Mouse (Mus musculus): ENCODE data around the gene Rgs6.

Gene Rgs6

DNA sequence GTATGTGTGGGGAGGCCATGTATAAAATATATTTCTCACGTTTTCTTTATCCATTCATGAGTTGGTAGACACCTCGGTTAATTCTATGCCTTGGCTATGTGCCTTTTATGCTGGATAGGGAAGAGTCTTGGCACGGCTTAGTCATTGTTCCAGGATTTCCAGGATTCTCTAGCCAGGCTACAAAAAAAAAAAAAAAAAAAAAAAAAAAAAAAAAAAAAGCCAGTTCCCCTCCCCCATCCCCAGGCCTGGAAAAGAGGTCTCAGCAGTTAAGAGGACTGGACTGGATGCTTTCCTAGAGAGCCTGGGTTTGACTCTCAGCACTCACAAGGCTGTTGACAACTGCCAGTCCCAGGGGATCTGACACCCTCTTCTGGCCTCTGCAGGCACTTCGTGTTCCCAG, 543.3 kb downstream of the Rgs6 start:
- no peak for DNase-seq (ENCODE audit: low spot score)

GRCm38 (mm10) chr12:83133827-83134226, 545.7 kb downstream of the Rgs6 start:
- no peak for DNase-seq (ENCODE audit: low spot score)

- no peak for DNase-seq (ENCODE audit: low spot score)
Observed at GRCm38 (mm10) chr12:83136031-83136430, 547.9 kb downstream of the Rgs6 start.

- DNase-seq (ENCODE audit: low spot score), result no peak
Observed at GRCm38 (mm10) chr12:83136460-83136859, 548.4 kb downstream of the Rgs6 start.

- DNase-seq (ENCODE audit: low spot score), result no peak
Observed at GRCm38 (mm10) chr12:83137001-83137400, 548.9 kb downstream of the Rgs6 start.

GRCm38 (mm10) chr12:83141164-83141563, 553.1 kb downstream of the Rgs6 start:
- DNase-seq (ENCODE audit: low spot score), result no peak

DNA sequence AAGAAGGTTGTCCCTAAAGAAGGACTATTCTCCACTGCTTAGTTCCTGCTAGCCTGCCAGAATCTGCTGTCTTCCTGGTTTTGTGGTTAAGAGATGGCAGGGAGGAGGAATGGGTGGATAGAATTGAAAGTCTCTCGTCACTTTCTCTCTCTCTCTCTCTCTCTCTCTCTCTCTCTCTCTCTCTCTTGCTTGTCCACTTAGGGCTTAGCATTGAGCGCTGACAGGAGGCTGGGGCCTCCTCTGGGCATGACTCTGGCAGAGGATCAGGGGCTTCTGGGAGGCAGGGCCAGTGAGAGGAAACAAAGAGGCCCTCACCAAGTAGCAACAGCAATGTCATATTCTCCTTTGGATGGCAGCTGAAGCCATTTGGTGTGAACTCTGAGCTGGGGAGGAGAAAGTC, 554.4 kb downstream of the Rgs6 start:
- no peak for DNase-seq (ENCODE audit: low spot score)

- no peak for DNase-seq (ENCODE audit: low spot score)
Observed at GRCm38 (mm10) chr12:83143071-83143470, 555.0 kb downstream of the Rgs6 start.

- no peak for DNase-seq (ENCODE audit: low spot score)
Observed at GRCm38 (mm10) chr12:83143574-83143973, 555.5 kb downstream of the Rgs6 start.

DNA sequence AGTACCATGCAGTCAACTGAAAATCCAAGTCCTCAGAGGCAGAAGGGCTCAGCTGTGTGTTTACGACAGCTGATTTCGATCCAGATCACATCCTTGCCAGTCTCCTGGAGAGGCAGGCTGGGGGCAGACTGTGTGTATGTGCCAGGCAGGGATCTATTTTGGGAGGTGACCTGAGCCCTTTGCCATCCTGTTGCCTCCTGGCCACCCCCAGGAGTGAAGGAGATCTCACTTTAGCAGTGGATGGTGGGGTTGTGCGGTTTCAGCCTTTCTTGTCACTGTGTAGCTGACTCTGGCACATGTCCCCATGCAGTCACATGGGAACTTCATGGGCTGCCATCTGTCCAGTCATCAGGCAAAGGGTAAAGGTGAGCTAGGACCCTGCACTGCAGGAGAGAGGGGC, 557.0 kb downstream of the Rgs6 start:
- no peak for DNase-seq (ENCODE audit: low spot score)

DNA sequence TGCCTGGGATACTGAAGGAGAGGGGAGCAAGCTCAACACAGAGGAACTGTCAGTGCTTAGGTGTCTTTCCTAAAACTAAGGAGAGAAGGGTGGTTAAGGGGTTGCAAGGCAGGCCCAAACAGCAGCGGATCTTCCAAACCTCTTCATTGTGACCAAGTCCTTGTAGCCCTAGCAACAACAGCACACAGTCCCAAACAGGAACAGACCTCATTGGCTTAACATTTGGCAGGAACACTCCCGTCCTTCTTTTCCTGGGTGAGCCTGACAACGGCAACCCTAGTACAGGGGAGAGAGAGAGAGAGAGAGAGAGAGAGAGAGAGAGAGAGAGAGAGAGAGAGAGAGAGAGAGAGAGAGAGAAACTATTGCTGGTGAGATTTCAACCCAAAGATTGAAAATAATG, 557.8 kb downstream of the Rgs6 start:
- no peak for DNase-seq (ENCODE audit: low spot score)

- DNase-seq (ENCODE audit: low spot score), result no peak
Observed at GRCm38 (mm10) chr12:83146917-83147316, 558.8 kb downstream of the Rgs6 start.

GRCm38 (mm10) chr12:83150030-83150429, 561.9 kb downstream of the Rgs6 start:
- no peak for DNase-seq (ENCODE audit: low spot score)

DNA sequence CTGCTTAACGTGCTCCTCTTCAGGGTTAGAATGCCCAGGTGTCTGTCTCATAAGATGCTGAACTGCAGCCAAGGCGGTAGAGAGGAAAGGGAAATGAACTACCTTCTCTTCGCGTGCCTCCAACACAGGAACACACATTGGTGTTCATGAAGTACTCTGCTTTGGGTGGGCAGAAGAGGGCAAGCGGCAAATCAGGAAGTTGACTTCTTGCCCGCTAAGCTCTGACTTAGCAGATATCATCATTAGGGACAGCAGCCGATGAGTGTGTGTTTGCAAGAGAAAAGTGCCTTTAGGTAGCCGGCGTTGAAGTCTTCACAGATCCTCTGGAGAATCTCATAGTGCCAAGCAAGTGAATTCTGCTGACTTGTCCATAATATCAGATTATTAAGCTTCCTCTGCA, 562.7 kb downstream of the Rgs6 start:
- no peak for DNase-seq (ENCODE audit: low spot score)

DNA sequence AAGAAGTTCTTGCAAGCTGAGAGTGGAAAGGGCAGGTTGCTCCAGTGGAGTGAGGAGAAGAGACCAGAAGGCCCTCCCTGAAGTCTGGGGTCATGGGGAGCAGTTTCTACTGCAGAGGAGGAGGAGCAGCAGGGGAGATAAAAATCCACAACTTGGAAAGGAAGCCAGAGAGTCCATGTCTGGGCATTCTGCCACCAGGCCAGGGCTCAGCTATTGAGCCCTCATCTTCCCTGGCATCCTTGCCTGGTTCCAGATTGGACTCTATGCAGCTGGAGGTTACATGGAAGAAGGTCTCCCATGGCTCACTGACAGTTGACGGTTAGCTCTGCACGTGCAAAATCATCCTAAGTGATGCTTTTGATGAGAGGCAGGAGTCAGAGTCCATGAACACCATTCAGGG, 563.4 kb downstream of the Rgs6 start:
- no peak for DNase-seq (ENCODE audit: low spot score)

- DNase-seq (ENCODE audit: low spot score), result no peak
Observed at GRCm38 (mm10) chr12:83160211-83160610, 572.1 kb downstream of the Rgs6 start.

GRCm38 (mm10) chr12:83160700-83161099, 572.6 kb downstream of the Rgs6 start:
- DNase-seq (ENCODE audit: low spot score), result no peak

- DNase-seq (ENCODE audit: low spot score), result no peak
Observed at GRCm38 (mm10) chr12:83163721-83164120, 575.6 kb downstream of the Rgs6 start.

DNA sequence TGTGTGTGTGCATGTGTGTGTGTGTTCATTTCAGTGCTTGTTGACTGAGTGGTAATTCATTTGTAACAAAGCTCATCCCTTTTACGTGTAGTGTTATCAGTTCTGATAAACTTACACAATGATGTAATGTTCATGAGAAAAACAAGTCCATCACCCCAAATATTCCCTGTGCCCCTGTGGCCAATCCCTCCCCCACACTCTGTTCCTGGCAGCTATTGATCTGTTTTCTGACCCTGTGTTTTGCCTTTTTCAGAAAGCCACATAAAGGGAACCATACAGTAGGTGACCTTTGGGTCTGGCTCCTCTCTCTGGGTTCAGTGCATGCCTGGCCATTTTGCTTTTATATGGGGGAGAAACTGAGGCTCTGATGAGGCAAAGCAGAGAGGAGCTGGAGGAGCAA, 577.0 kb downstream of the Rgs6 start:
- no peak for DNase-seq (ENCODE audit: low spot score)

GRCm38 (mm10) chr12:83168310-83168709, 580.2 kb downstream of the Rgs6 start:
- DNase-seq (ENCODE audit: low spot score), result no peak

DNA sequence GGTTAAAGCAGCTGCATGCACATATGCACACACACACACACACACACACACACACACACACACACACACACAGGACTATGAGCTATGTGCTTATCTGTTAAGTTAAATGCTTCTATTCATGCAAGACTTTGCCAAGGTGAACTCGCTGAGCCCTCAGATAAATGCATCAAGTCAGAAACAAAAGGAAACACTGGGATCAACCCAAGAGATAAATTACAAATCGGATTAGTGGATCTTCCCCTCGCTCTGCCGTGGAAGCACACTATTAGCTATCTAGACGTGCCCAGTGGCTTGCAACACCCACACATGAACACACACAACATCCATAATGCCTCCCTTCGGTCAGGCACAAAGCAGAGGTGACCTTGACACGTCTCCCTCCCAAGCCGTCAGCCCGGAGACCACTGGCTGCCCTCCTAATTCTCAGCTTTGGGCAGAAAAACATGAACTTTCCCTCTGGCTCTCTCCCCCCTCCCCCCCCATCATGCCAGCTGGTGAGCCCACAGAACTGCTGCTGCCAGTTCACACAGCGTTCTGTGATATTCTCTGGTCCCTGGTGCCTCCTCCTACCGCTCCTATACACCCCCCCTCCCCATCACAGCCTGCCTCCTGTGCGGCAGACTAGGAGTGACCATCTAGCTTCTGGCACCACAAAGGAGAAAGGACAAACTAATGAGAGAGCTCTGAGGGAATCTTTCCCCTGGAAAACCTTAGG, 581.6 kb downstream of the Rgs6 start:
- DNase-seq (ENCODE audit: low spot score), result no peak

- no peak for DNase-seq (ENCODE audit: low spot score)
Observed at GRCm38 (mm10) chr12:83178770-83179169, 590.7 kb downstream of the Rgs6 start.

DNA sequence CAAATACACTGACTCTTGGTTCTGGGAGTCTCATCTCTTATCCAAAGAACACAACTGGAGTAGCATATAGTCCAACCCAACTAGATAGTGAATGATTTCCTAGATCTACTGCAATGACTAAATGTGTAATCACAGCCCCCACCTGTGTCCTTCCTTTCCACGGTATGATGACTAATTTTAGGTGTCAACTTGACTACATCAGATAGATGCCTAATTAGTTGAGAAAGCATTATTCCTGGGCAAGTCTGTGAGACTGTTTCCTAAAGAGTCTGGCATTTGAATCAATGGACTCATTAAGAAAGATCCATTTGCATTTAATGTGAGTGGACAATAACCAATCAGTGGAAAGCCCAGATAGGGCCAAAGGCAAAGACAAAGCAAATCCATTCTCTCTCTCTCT, 591.8 kb downstream of the Rgs6 start:
- no peak for DNase-seq (ENCODE audit: low spot score)

GRCm38 (mm10) chr12:83180561-83180960, 592.5 kb downstream of the Rgs6 start:
- DNase-seq (ENCODE audit: low spot score), result no peak

DNA sequence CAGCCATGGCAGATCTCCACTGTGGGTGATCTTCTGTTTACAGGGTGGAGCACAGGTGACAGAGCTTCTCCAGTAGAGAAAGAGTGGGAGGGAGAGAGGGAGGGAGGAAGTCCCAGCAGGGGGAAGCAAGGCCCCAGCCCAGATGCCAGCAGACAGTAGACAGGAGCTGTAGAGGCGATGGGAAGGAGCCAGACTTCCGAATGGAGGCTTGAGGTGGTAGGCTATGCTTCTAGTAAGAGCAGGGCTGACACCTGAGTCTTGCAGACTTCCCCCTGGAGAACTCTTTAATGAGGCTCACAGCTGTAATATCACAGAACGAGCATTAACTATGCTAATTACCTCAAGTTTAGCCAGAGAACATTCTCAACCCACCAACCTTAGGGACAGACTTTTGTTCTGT, 613.6 kb downstream of the Rgs6 start:
- no peak for DNase-seq (ENCODE audit: low spot score)
